Mouse (Mus musculus): ENCODE measurements at regions not wholly inside any gene's neighbourhood (a gene's known extent, or its start where the extent isn't known, plus 50 kb on each side); places are given as distances from the start of the nearest gene placed in this dataset.
A peak's percentile ranks its signal among the peaks of the same experiment; 100 is the strongest.
"Not testable (repeated sequence)": the region's sequence is repeated elsewhere in the genome, so short reads cannot be mapped to it uniquely, and the experiment has no call there.

- DNase-seq (ENCODE audit: low spot score in 2 of 2): no peak
Measured at GRCm38 (mm10) chr5:40177982-40178748, 422.9 kb upstream of the Hs3st1 start.

- DNase-seq (ENCODE audit: low spot score in 2 of 2): no peak
Measured at GRCm38 (mm10) chr5:40136740-40137285, 381.5 kb upstream of the Hs3st1 start.

GRCm38 (mm10) chr5:40124337-40124736, 369.1 kb upstream of the Hs3st1 start:
- no peak for DNase-seq (ENCODE audit: low spot score in 2 of 2)

GRCm38 (mm10) chr5:40116849-40117248, 361.6 kb upstream of the Hs3st1 start:
- no peak for DNase-seq (ENCODE audit: low spot score in 2 of 2)

GRCm38 (mm10) chr5:40089576-40089975, 334.3 kb upstream of the Hs3st1 start:
- DNase-seq (ENCODE audit: low spot score in 2 of 2): not testable (repeated sequence)

- DNase-seq (ENCODE audit: low spot score in 2 of 2): no peak
Measured at GRCm38 (mm10) chr5:40045288-40045687, 290.0 kb upstream of the Hs3st1 start.

- no peak for DNase-seq (ENCODE audit: low spot score in 2 of 2)
Measured at GRCm38 (mm10) chr5:40034452-40034851, 279.2 kb upstream of the Hs3st1 start.

- DNase-seq (ENCODE audit: low spot score in 2 of 2): no peak
Measured at GRCm38 (mm10) chr5:40033686-40034085, 278.4 kb upstream of the Hs3st1 start.

- no peak for DNase-seq (ENCODE audit: low spot score in 2 of 2)
Measured at GRCm38 (mm10) chr5:40030261-40030660, 275.0 kb upstream of the Hs3st1 start.

- no peak for DNase-seq (ENCODE audit: low spot score in 2 of 2)
Measured at GRCm38 (mm10) chr5:40015946-40016345, 260.7 kb upstream of the Hs3st1 start.

GRCm38 (mm10) chr5:39988039-39988438, 232.8 kb upstream of the Hs3st1 start:
- no peak for DNase-seq (ENCODE audit: low spot score in 2 of 2)

GRCm38 (mm10) chr5:39964371-39964770, 209.1 kb upstream of the Hs3st1 start:
- peak in 1 of 2 experiments; percentile 6 for DNase-seq (ENCODE audit: low spot score in 2 of 2)

GRCm38 (mm10) chr5:39960981-39961380, 205.7 kb upstream of the Hs3st1 start:
- peak; percentile 15 to 48 for DNase-seq (ENCODE audit: low spot score in 2 of 2)

GRCm38 (mm10) chr5:39935564-39935963, 180.3 kb upstream of the Hs3st1 start:
- no peak for DNase-seq (ENCODE audit: low spot score in 2 of 2)

- DNase-seq (ENCODE audit: low spot score in 2 of 2): no peak
Measured at GRCm38 (mm10) chr5:39931890-39932289, 176.6 kb upstream of the Hs3st1 start.

- DNase-seq (ENCODE audit: low spot score in 2 of 2): no peak
Measured at GRCm38 (mm10) chr5:39909369-39909768, 154.1 kb upstream of the Hs3st1 start.

- no peak for DNase-seq (ENCODE audit: low spot score in 2 of 2)
Measured at GRCm38 (mm10) chr5:39871723-39872085, 116.4 kb upstream of the Hs3st1 start.

- DNase-seq (ENCODE audit: low spot score in 2 of 2): no peak
Measured at GRCm38 (mm10) chr5:39870835-39871722, 115.8 kb upstream of the Hs3st1 start.

- DNase-seq (ENCODE audit: low spot score in 2 of 2): no peak
Measured at GRCm38 (mm10) chr5:39857192-39857591, 101.9 kb upstream of the Hs3st1 start.

- no peak for DNase-seq (ENCODE audit: low spot score in 2 of 2)
Measured at GRCm38 (mm10) chr5:39856616-39857156, 101.4 kb upstream of the Hs3st1 start.

- no peak for DNase-seq (ENCODE audit: low spot score in 2 of 2)
Measured at GRCm38 (mm10) chr5:39855685-39856615, 100.7 kb upstream of the Hs3st1 start.

Data from frontal cortex, postnatal 36 days (tissue).